Mouse (Mus musculus): ENCODE measurements around the gene Kel. TPM values are rescaled to one million over a fixed set of nuclear protein-coding genes. Genes with fewer than 3 reads are reported as not detected.

Kel gene
- polyA plus RNA-seq, 1 experiment, result not detected

GRCm38 (mm10) chr6:41694407-41694806 is 9.7 kb downstream of the Kel start:
- TF ChIP-seq CTCF (IDR thresholded peaks at IDR 0.05; ENCODE audit: borderline replicate concordance, insufficient read depth, low read length), result no peak
- TF ChIP-seq POLR2A (IDR thresholded peaks at IDR 0.05; ENCODE audit: low read depth, low read length), result no peak
- Histone ChIP-seq H3K27ac (ENCODE audit: insufficient read depth, low read length) (no peak overlapping the region), H3K4me1 (ENCODE audit: control insufficient read depth, insufficient read depth, low read length) (no peaks in the 10 kb centered on the region; the same call in 1 of the 2 replicates), H3K4me3 (ENCODE audit: insufficient read depth, low read length) (no peak overlapping the region)

- H3K27ac ChIP-seq (ENCODE audit: insufficient read depth, low read length), result no peak overlapping the region
- no peak for TF ChIP-seq POLR2A (IDR thresholded peaks at IDR 0.05; ENCODE audit: low read depth, low read length)
- TF ChIP-seq CTCF (IDR thresholded peaks at IDR 0.05; ENCODE audit: borderline replicate concordance, insufficient read depth, low read length), result no peak
- no peak overlapping the region for H3K4me3 ChIP-seq (ENCODE audit: insufficient read depth, low read length)
- no peaks in the 10 kb centered on the region; the same call in 1 of the 2 replicates for H3K4me1 ChIP-seq (ENCODE audit: control insufficient read depth, insufficient read depth, low read length)
These were observed 11.9 kb downstream of the Kel start for GRCm38 (mm10) chr6:41692200-41692599.

GRCm38 (mm10) chr6:41685596-41685995 is 18.5 kb downstream of the Kel start:
- H3K27ac ChIP-seq (ENCODE audit: insufficient read depth, low read length), result no peak overlapping the region
- H3K4me3 ChIP-seq (ENCODE audit: insufficient read depth, low read length), result no peak overlapping the region
- TF ChIP-seq CTCF (IDR thresholded peaks at IDR 0.05; ENCODE audit: borderline replicate concordance, insufficient read depth, low read length) (no peak), POLR2A (IDR thresholded peaks at IDR 0.05; ENCODE audit: low read depth, low read length) (no peak)
- H3K4me1 ChIP-seq (ENCODE audit: control insufficient read depth, insufficient read depth, low read length), result no peaks in the 10 kb centered on the region

GRCm38 (mm10) chr6:41684911-41685310 is 19.2 kb downstream of the Kel start:
- Histone ChIP-seq H3K4me3 (ENCODE audit: insufficient read depth, low read length) (no peak overlapping the region), H3K4me1 (ENCODE audit: control insufficient read depth, insufficient read depth, low read length) (no peaks in the 10 kb centered on the region), H3K27ac (ENCODE audit: insufficient read depth, low read length) (no peak overlapping the region)
- TF ChIP-seq POLR2A (IDR thresholded peaks at IDR 0.05; ENCODE audit: low read depth, low read length) (no peak), CTCF (IDR thresholded peaks at IDR 0.05; ENCODE audit: borderline replicate concordance, insufficient read depth, low read length) (no peak)

- Histone ChIP-seq H3K4me3 (ENCODE audit: insufficient read depth, low read length) (no peak within 1 kb of the TSS), H3K4me1 (ENCODE audit: control insufficient read depth, insufficient read depth, low read length) (no peaks in the 10 kb centered on the region), H3K27ac (ENCODE audit: insufficient read depth, low read length) (no peak within 1 kb of the TSS)
- TF ChIP-seq CTCF (IDR thresholded peaks at IDR 0.05; ENCODE audit: borderline replicate concordance, insufficient read depth, low read length), result no peak
These were observed 20.0 kb downstream of the Kel start, which contains the start of gene Llcfc1 for GRCm38 (mm10) chr6:41684131-41684530. Llcfc1 (plus strand) TSS chr6:41684431.

- H3K27ac ChIP-seq (ENCODE audit: insufficient read depth, low read length), result no peak overlapping the region
- no peak overlapping the region for H3K4me3 ChIP-seq (ENCODE audit: insufficient read depth, low read length)
- no peak for TF ChIP-seq POLR2A (IDR thresholded peaks at IDR 0.05; ENCODE audit: low read depth, low read length)
- no peak for TF ChIP-seq CTCF (IDR thresholded peaks at IDR 0.05; ENCODE audit: borderline replicate concordance, insufficient read depth, low read length)
These were observed 22.5 kb downstream of the Kel start for GRCm38 (mm10) chr6:41681656-41682055.

GRCm38 (mm10) chr6:41680669-41681068 is 23.5 kb downstream of the Kel start, which contains the start of gene Trpv5:
Trpv5 (minus strand) TSS chr6:41680769.
- Histone ChIP-seq H3K4me1 (ENCODE audit: control insufficient read depth, insufficient read depth, low read length) (no peaks in the 10 kb centered on the region), H3K4me3 (ENCODE audit: insufficient read depth, low read length) (no peak within 1 kb of the TSS)
- no peak for TF ChIP-seq CTCF (IDR thresholded peaks at IDR 0.05; ENCODE audit: borderline replicate concordance, insufficient read depth, low read length)
- TF ChIP-seq POLR2A (IDR thresholded peaks at IDR 0.05; ENCODE audit: low read depth, low read length), result no peak

More at GRCm38 (mm10) chr6:41681656-41682055, 22.5 kb downstream of the Kel start:
- H3K4me1 ChIP-seq (ENCODE audit: control insufficient read depth, insufficient read depth, low read length), result no peaks in the 10 kb centered on the region

GRCm38 (mm10) chr6:41676530-41676929 is 27.6 kb downstream of the Kel start:
- Histone ChIP-seq H3K4me1 (ENCODE audit: control insufficient read depth, insufficient read depth, low read length) (no peaks in the 10 kb centered on the region), H3K27ac (ENCODE audit: insufficient read depth, low read length) (no peak overlapping the region), H3K4me3 (ENCODE audit: insufficient read depth, low read length) (no peak overlapping the region)
- no peak for TF ChIP-seq POLR2A (IDR thresholded peaks at IDR 0.05; ENCODE audit: low read depth, low read length)
- TF ChIP-seq CTCF (IDR thresholded peaks at IDR 0.05; ENCODE audit: borderline replicate concordance, insufficient read depth, low read length), result no peak

More at GRCm38 (mm10) chr6:41680669-41681068, 23.5 kb downstream of the Kel start, which contains the start of gene Trpv5:
- H3K27ac ChIP-seq (ENCODE audit: insufficient read depth, low read length), result no peak within 1 kb of the TSS

GRCm38 (mm10) chr6:41662320-41662719 is 41.8 kb downstream of the Kel start:
- H3K27ac ChIP-seq (ENCODE audit: insufficient read depth, low read length), result no peak overlapping the region
- no peak overlapping the region for H3K4me3 ChIP-seq (ENCODE audit: insufficient read depth, low read length)
- TF ChIP-seq CTCF (IDR thresholded peaks at IDR 0.05; ENCODE audit: borderline replicate concordance, insufficient read depth, low read length), result no peak
- TF ChIP-seq POLR2A (IDR thresholded peaks at IDR 0.05; ENCODE audit: low read depth, low read length), result no peak
- H3K4me1 ChIP-seq (ENCODE audit: control insufficient read depth, insufficient read depth, low read length), result no peaks in the 10 kb centered on the region

GRCm38 (mm10) chr6:41658487-41658886 is 45.7 kb downstream of the Kel start:
- no peaks in the 10 kb centered on the region for H3K4me1 ChIP-seq (ENCODE audit: control insufficient read depth, insufficient read depth, low read length)
- TF ChIP-seq POLR2A (IDR thresholded peaks at IDR 0.05; ENCODE audit: low read depth, low read length), result no peak
- no peak for TF ChIP-seq CTCF (IDR thresholded peaks at IDR 0.05; ENCODE audit: borderline replicate concordance, insufficient read depth, low read length)
- H3K27ac ChIP-seq (ENCODE audit: insufficient read depth, low read length), result no peak overlapping the region
- H3K4me3 ChIP-seq (ENCODE audit: insufficient read depth, low read length), result no peak overlapping the region
